Mouse (Mus musculus) limb, embryonic 15.5 days (tissue): Measurements from ENCODE around the gene Mapk14. TPM values are rescaled to one million over a fixed set of nuclear protein-coding genes. Genes with fewer than 3 reads are reported as not detected.

Experiments used
- polyA plus RNA-seq: library from polyadenylated mRNA; unstranded; fragments of >200 nt; fragmentation: Nextera tagmentation; extraction: Ambion mirVana; gene quantifications from 2 replicates; pipeline ENCODE4 v1.2.1, GENCODE M21; 2015

The Mapk14 gene
- polyA plus RNA-seq, 1 experiment from 2014 or later: 45.2 TPM

Other genes with a start within 250 kb of the Mapk14 start
- gene Fkbp5, start 173.8 kb upstream of the Mapk14 start, polyA plus RNA-seq: 29.8 and 42.1 TPM in 2 replicates
- not detected in 2 replicates for gene Armc12, start 160.5 kb upstream of the Mapk14 start, polyA plus RNA-seq
- not detected in 2 replicates for gene Clpsl2, start 141.9 kb upstream of the Mapk14 start, polyA plus RNA-seq
- 0.47 and 1.8 TPM in 2 replicates for gene Clps, start 130.6 kb upstream of the Mapk14 start, polyA plus RNA-seq
- gene Lhfpl5, start 115.7 kb upstream of the Mapk14 start, polyA plus RNA-seq: 0.40 and 0.60 TPM in 2 replicates
- gene Srpk1, start 68.6 kb upstream of the Mapk14 start, polyA plus RNA-seq: 120 and 121 TPM in 2 replicates
- gene Slc26a8, start 1.1 kb upstream of the Mapk14 start, polyA plus RNA-seq: 0.60 and 0.72 TPM in 2 replicates
- gene AC170998.1, start 34.8 kb downstream of the Mapk14 start, polyA plus RNA-seq: 1.9 and 2.4 TPM in 2 replicates
- gene Mapk13, start 78.0 kb downstream of the Mapk14 start, polyA plus RNA-seq: 126 and 130 TPM in 2 replicates
- gene Brpf3, start 109.8 kb downstream of the Mapk14 start, polyA plus RNA-seq: 7.3 and 8.4 TPM in 2 replicates
- gene Pnpla1, start 167.1 kb downstream of the Mapk14 start, polyA plus RNA-seq: 13.8 and 14.1 TPM in 2 replicates
- gene 4930539E08Rik, start 224.0 kb downstream of the Mapk14 start, polyA plus RNA-seq: 0.22 and 0.27 TPM in 2 replicates